In the genomic region with DNA sequence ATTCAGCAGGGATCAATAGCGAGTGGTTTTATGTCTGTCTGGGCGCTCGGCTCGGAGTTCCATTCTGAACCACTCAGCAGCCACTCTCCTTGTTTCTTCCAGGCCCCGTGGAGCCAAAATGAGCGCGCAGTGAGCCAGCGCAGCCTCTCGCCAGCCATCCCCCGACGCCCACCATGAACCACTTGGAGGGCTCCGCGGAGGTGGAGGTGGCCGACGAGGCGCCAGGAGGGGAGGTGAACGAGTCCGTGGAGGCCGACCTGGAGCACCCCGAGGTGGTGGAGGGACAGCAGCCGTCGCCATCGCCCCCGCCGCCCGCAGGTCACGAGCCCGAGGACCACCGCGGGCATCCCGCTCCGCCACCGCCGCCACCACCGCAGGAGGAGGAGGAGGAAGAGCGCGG, we compare ENCODE assay signal across 9 mouse cellular contexts.
DNase-seq lines count a peak whose midpoint lies in the region; ATAC-seq and TF ChIP-seq lines count a peak whose summit lies in the region.
"Had no signal": no experiment of that assay in that cellular context is flagged by ENCODE, and none has a peak within 500 bp of the region (broad histone marks: within the 10 kb centered on the region; RNA-seq: fewer than 3 reads in every experiment).

No protein-coding gene starts in this region.

- TF ChIP-seq CTCF in midbrain, postnatal 0 days (IDR thresholded peaks at IDR 0.05): no peak

- no peak for ATAC-seq in heart, embryonic 16.5 days (replicated peaks; ENCODE audit: extremely low read depth, insufficient read depth, low FRiP score)
- peak; percentile 9; the same call in 1 of the 2 replicates for ATAC-seq in hindbrain, embryonic 12.5 days (ENCODE audit: low FRiP score)
- ATAC-seq in midbrain, postnatal 0 days (ENCODE audit: low FRiP score): peak; percentile 4; the same call in 1 of the 2 replicates
- ATAC-seq in megakaryocyte-erythroid progenitor cell, adult 5-6 weeks (replicated peaks; ENCODE audit: low FRiP score, low TSS enrichment, poor library complexity, severe bottlenecking): no peak

- 24% methylated on average over 37 of the region's 37 CpGs for WGBS in heart, embryonic 16.5 days
- WGBS in hindbrain, embryonic 12.5 days: 24% methylated on average over 37 of the region's 37 CpGs
- WGBS in midbrain, postnatal 0 days: 27% methylated on average over 34 of the region's 37 CpGs

- H3K27ac ChIP-seq in heart, embryonic 16.5 days (ENCODE audit: low read length): no peak overlapping the region
- H3K27ac ChIP-seq in hindbrain, embryonic 12.5 days: no peak overlapping the region
- H3K27ac ChIP-seq in midbrain, postnatal 0 days (ENCODE audit: low read depth, low read length): 0 out of 2 replicates have a peak overlapping the region, but pooled peaks have one; percentile 19

- peak overlapping the region; percentile 76 for H3K4me2 ChIP-seq in heart, embryonic 16.5 days (ENCODE audit: low read depth, low read length)
- H3K4me2 ChIP-seq in hindbrain, embryonic 12.5 days (replicated peaks): peak overlapping the region; percentile 60
- peak overlapping the region; percentile 37 for H3K4me2 ChIP-seq in midbrain, postnatal 0 days (ENCODE audit: low read depth, low read length, poor library complexity, severe bottlenecking)

- no peak for DNase-seq in heart, postnatal 25 days (ENCODE audit: low spot score)
- DNase-seq in ZHBTc4 (ENCODE audit: low read depth, low spot score): peak; percentile 50
- no peak for DNase-seq in midbrain, postnatal 0 days (ENCODE audit: low spot score)
- no peak for DNase-seq in spleen, postnatal 4 days (ENCODE audit: low spot score in 2 of 2)
- no peak for DNase-seq in ovary, postnatal 14 days (ENCODE audit: low spot score)

- H3K36me3 ChIP-seq in heart, embryonic 16.5 days (ENCODE audit: control insufficient read depth, insufficient read depth): no peaks in the 10 kb centered on the region
- H3K36me3 ChIP-seq in hindbrain, embryonic 12.5 days: no peaks in the 10 kb centered on the region
- H3K36me3 ChIP-seq in midbrain, postnatal 0 days (ENCODE audit: insufficient read depth, low read length): peaks cover 6% of the 10 kb centered on the region

- H3K4me3 ChIP-seq in heart, embryonic 16.5 days (ENCODE audit: low read length): peak overlapping the region; percentile 57
- H3K4me3 ChIP-seq in hindbrain, embryonic 12.5 days: peak overlapping the region; percentile 40
- H3K4me3 ChIP-seq in midbrain, postnatal 0 days (ENCODE audit: low read depth, low read length): peak overlapping the region; percentile 17; the same call in 1 of the 2 replicates
- H3K4me3 ChIP-seq: erythroblast, embryonic 14.5 days had no signal

- H3K9ac ChIP-seq in heart, embryonic 16.5 days (ENCODE audit: low read length): peak overlapping the region; percentile 60
- H3K9ac ChIP-seq in hindbrain, embryonic 12.5 days: peak overlapping the region; percentile 43
- no peak overlapping the region for H3K9ac ChIP-seq in midbrain, postnatal 0 days (replicated peaks; ENCODE audit: low read length, poor library complexity, severe bottlenecking)

- H3K27me3 ChIP-seq in heart, embryonic 16.5 days (ENCODE audit: control insufficient read depth, insufficient read depth, low read length): peaks cover 15% of the 10 kb centered on the region
- H3K27me3 ChIP-seq in hindbrain, embryonic 12.5 days: peaks cover 44% of the 10 kb centered on the region
- H3K27me3 ChIP-seq in midbrain, postnatal 0 days (ENCODE audit: insufficient read depth, low read length): 0 out of 2 replicates have a peak, but pooled peaks cover 5% of the 10 kb centered on the region

- 0 out of 2 replicates have a peak, but pooled peaks cover 2% of the 10 kb centered on the region for H3K4me1 ChIP-seq in heart, embryonic 16.5 days (ENCODE audit: control insufficient read depth, insufficient read depth, low read length)
- peaks cover 14% of the 10 kb centered on the region for H3K4me1 ChIP-seq in hindbrain, embryonic 12.5 days
- H3K4me1 ChIP-seq in midbrain, postnatal 0 days (ENCODE audit: insufficient read depth, low read length): no peaks in the 10 kb centered on the region

- intact Hi-C loops in heart, postnatal 25 days (cut with DNase I): no loop called here

- no peaks in the 10 kb centered on the region for H3K9me3 ChIP-seq in heart, embryonic 16.5 days (replicated peaks; ENCODE audit: control insufficient read depth, low read length)
- no peaks in the 10 kb centered on the region for H3K9me3 ChIP-seq in hindbrain, embryonic 12.5 days (replicated peaks)
- no peaks in the 10 kb centered on the region for H3K9me3 ChIP-seq in midbrain, postnatal 0 days (ENCODE audit: low read length)

Comparison
In these comparisons a context has a peak if more than half of its experiments do, and no peak if none do; other contexts are left out.
1. ATAC-seq: peak in hindbrain, embryonic 12.5 days (single experiment) and midbrain, postnatal 0 days (single experiment); none in heart, embryonic 16.5 days (single experiment) and megakaryocyte-erythroid progenitor cell, adult 5-6 weeks (single experiment).
2. Peak in every context shown above with its lines, with median percentiles within 50 percentile points of each other: H3K4me2 ChIP-seq and H3K4me3 ChIP-seq.